Mouse (Mus musculus) heart, embryonic 16.5 days (tissue): ENCODE measurements at regions not wholly inside any gene's neighbourhood (a gene's known extent, or its start where the extent isn't known, plus 50 kb on each side); places are given as distances from the start of the nearest gene placed in this dataset.

ENCODE experiments used
- ATAC-seq: fragments of 200-750 bp; cut with Nextera tagmentation; replicated peaks from 2 replicates; pipeline ENCODE4 v1.8.0; 2017; ENCODE audit warnings: moderate number of reproducible peaks; ENCODE audit not compliant: insufficient read depth, low FRiP score; ENCODE audit errors: extremely low read depth
- H3K27ac ChIP-seq: fragments of 300-500 bp; sonication (generic); 2 replicates; pipeline ENCODE4 v1.5.1; 2014; ENCODE audit warnings: mild to moderate bottlenecking, low read length, control low read depth, moderate library complexity
- H3K27me3 ChIP-seq: fragments of 300-500 bp; sonication (generic); 2 replicates; pipeline ENCODE4 v1.6.1; 2014; ENCODE audit warnings: low read length, mixed read lengths; ENCODE audit not compliant: control insufficient read depth, insufficient read depth
- H3K36me3 ChIP-seq: fragments of 300-500 bp; sonication (generic); 2 replicates; pipeline ENCODE4 v1.6.1; 2014; ENCODE audit not compliant: control insufficient read depth, insufficient read depth
- H3K4me1 ChIP-seq: fragments of 300-500 bp; sonication (generic); 2 replicates; pipeline ENCODE4 v1.6.1; 2014; ENCODE audit warnings: low read length, mixed read lengths; ENCODE audit not compliant: control insufficient read depth, insufficient read depth
- H3K4me2 ChIP-seq: fragments of 300-500 bp; sonication (generic); 2 replicates; pipeline ENCODE4 v1.6.1; 2014; ENCODE audit warnings: low read depth, mild to moderate bottlenecking, control low read depth, low read length
- H3K4me3 ChIP-seq: fragments of 300-500 bp; sonication (generic); 2 replicates; pipeline ENCODE4 v1.5.1; 2014; ENCODE audit warnings: mild to moderate bottlenecking, control low read depth, low read length
- H3K9ac ChIP-seq: fragments of 300-500 bp; sonication (generic); 2 replicates; pipeline ENCODE4 v1.6.1; 2014; ENCODE audit warnings: low read length, control low read depth
- H3K9me3 ChIP-seq: fragments of 300-500 bp; sonication (generic); replicated peaks from 2 replicates; pipeline ENCODE4 v1.6.1; 2016; ENCODE audit warnings: low read length; ENCODE audit not compliant: control insufficient read depth
- WGBS: fragments of 180-500 bp; shearing (Covaris S2); extraction: QIAGEN DNeasy Blood & Tissue Kit; methylation state at CpG from one replicate; pipeline ENCODE4 v1.1.7; 2014; 5-methylcytosine and 5-hydroxymethylcytosine counted together

DNA sequence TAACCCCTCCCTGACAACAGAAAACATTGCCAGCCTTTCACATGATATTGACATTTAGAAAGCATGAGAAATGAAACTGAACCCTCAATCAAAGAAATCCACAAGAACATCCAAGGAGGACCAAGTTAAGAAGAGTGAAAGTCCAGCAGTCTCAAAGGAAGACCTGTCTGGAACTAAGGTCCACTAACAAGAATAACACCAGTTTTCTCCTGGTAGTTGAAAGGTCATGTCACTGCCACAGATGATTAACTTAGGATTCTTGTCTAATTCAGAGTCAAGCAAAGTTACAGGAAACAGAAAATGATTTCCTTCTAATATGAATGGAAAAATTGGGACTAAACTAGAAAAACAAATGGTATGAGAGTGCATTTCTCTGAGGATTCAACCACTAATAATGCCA lies 790.7 kb downstream of the Cypt12 start:
- Histone ChIP-seq H3K4me3 (no peak overlapping the region), H3K27me3 (no peaks in the 10 kb centered on the region), H3K27ac (no peak overlapping the region), H3K4me1 (no peaks in the 10 kb centered on the region), H3K9ac (no peak overlapping the region), H3K9me3 (no peaks in the 10 kb centered on the region), H3K4me2 (no peak overlapping the region), H3K36me3 (no peaks in the 10 kb centered on the region)
- ATAC-seq, result no peak

- no peaks in the 10 kb centered on the region for H3K9me3 ChIP-seq
- no peak for ATAC-seq
- no peaks in the 10 kb centered on the region for H3K4me1 ChIP-seq
- H3K36me3 ChIP-seq, result no peaks in the 10 kb centered on the region
- 72% methylated on average over 4 of the region's 4 CpGs for WGBS
- H3K4me3 ChIP-seq, result no peak overlapping the region
- H3K9ac ChIP-seq, result no peak overlapping the region
- H3K27ac ChIP-seq, result no peak overlapping the region
- no peak overlapping the region for H3K4me2 ChIP-seq
- no peaks in the 10 kb centered on the region for H3K27me3 ChIP-seq
These were observed 792.1 kb downstream of the Cypt12 start for GRCm38 (mm10) chr3:18740344-18740743.

GRCm38 (mm10) chr3:18743474-18743873 lies 795.3 kb downstream of the Cypt12 start:
- Histone ChIP-seq H3K4me3 (no peak overlapping the region), H3K36me3 (no peaks in the 10 kb centered on the region), H3K4me2 (no peak overlapping the region), H3K27ac (no peak overlapping the region), H3K9ac (no peak overlapping the region), H3K4me1 (no peaks in the 10 kb centered on the region), H3K27me3 (no peaks in the 10 kb centered on the region), H3K9me3 (no peaks in the 10 kb centered on the region)
- 86% methylated on average over 2 of the region's 2 CpGs for WGBS
- ATAC-seq, result no peak

DNA sequence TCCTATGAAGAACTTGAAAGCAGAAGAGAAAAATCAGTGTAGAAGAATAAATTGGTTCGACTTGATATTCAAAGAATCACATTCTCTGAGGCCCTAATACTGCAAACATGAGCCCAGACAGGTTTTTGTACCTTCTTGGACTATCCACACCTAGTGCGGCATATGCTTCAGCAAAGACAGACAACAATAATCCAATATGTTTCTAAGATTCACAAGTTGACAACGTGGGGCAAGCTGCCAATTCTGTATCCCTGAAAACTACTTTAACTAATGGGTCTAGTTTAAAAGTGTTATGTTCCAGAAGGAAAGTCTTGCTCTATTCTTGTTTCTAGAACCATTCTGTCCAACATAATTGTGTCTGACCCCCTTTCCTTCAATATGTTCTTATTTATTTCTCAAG lies 796.0 kb downstream of the Cypt12 start:
- Histone ChIP-seq H3K4me3 (no peak overlapping the region), H3K4me1 (no peaks in the 10 kb centered on the region), H3K27ac (no peak overlapping the region), H3K4me2 (no peak overlapping the region), H3K36me3 (no peaks in the 10 kb centered on the region), H3K27me3 (no peaks in the 10 kb centered on the region), H3K9me3 (no peaks in the 10 kb centered on the region), H3K9ac (no peak overlapping the region)
- ATAC-seq, result no peak
- 74% methylated on average over 3 of the region's 3 CpGs for WGBS

GRCm38 (mm10) chr3:18746206-18746605 lies 798.0 kb downstream of the Cypt12 start:
- Histone ChIP-seq H3K27ac (no peak overlapping the region), H3K4me1 (no peaks in the 10 kb centered on the region), H3K36me3 (no peaks in the 10 kb centered on the region), H3K9me3 (no peaks in the 10 kb centered on the region), H3K9ac (no peak overlapping the region), H3K4me2 (no peak overlapping the region), H3K27me3 (no peaks in the 10 kb centered on the region), H3K4me3 (no peak overlapping the region)
- ATAC-seq, result no peak

DNA sequence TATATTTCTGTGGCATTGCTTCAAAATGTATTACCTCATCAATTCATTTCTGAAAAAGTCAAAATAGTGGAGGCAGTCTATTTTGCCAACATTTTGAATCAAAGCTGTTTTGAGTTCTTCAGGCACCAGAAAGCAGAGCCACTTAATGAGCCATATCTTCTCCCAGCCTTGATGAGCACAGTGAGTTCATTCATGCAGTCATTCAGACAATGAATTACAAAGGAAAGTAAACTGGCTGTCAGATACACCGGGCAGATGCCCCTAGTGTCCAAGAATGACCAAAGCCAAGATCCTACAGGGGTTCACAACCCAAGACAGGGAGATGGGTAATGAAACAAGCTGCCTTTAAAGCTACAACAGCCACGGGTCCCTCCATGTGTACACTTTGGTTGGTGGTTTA lies 798.7 kb downstream of the Cypt12 start:
- Histone ChIP-seq H3K27me3 (no peaks in the 10 kb centered on the region), H3K4me2 (no peak overlapping the region), H3K9me3 (no peaks in the 10 kb centered on the region), H3K36me3 (no peaks in the 10 kb centered on the region), H3K27ac (no peak overlapping the region), H3K4me3 (no peak overlapping the region), H3K9ac (no peak overlapping the region), H3K4me1 (no peaks in the 10 kb centered on the region)
- no peak for ATAC-seq
- WGBS, result 66% methylated on average over 2 of the region's 2 CpGs

GRCm38 (mm10) chr3:18751660-18752259 lies 803.5 kb downstream of the Cypt12 start:
- 83% methylated on average over 6 of the region's 6 CpGs for WGBS
- no peak overlapping the region for H3K9ac ChIP-seq
- no peak for ATAC-seq
- no peaks in the 10 kb centered on the region for H3K4me1 ChIP-seq
- H3K27me3 ChIP-seq, result no peaks in the 10 kb centered on the region
- H3K36me3 ChIP-seq, result no peaks in the 10 kb centered on the region
- H3K9me3 ChIP-seq, result no peaks in the 10 kb centered on the region
- H3K4me3 ChIP-seq, result no peak overlapping the region
- H3K4me2 ChIP-seq, result no peak overlapping the region
- H3K27ac ChIP-seq, result no peak overlapping the region

- no peak overlapping the region for H3K4me3 ChIP-seq
- no peak overlapping the region for H3K9ac ChIP-seq
- no peak overlapping the region for H3K4me2 ChIP-seq
- no peaks in the 10 kb centered on the region for H3K27me3 ChIP-seq
- no peak for ATAC-seq
- no peaks in the 10 kb centered on the region for H3K9me3 ChIP-seq
- no peaks in the 10 kb centered on the region for H3K4me1 ChIP-seq
- H3K27ac ChIP-seq, result no peak overlapping the region
- 74% methylated on average over 3 of the region's 3 CpGs for WGBS
- H3K36me3 ChIP-seq, result no peaks in the 10 kb centered on the region
These were observed 816.3 kb downstream of the Cypt12 start for GRCm38 (mm10) chr3:18764301-18765078.

DNA sequence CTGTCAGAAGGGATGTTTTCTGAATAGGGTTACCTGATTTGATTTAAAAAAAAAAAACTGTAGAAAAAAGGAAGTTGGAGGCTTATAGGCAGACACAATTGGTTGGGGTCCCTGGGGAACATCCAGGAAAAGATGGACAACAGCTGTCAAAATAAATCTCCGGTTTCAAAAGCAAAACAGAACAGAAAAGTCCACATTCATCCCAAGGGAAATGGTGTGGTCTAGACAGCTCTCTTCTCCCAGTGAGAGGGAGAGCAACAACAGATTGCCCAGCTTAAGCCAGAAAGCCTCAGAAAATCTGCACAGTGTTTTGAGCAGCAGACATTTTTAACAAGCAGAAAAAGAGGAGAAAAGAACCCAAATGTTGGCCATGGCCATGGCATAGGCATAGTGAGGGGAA lies 830.3 kb downstream of the Cypt12 start:
- no peak for ATAC-seq
- no peak overlapping the region for H3K27ac ChIP-seq
- no peaks in the 10 kb centered on the region for H3K27me3 ChIP-seq
- no peaks in the 10 kb centered on the region for H3K9me3 ChIP-seq
- no peaks in the 10 kb centered on the region for H3K36me3 ChIP-seq
- no peak overlapping the region for H3K9ac ChIP-seq
- H3K4me2 ChIP-seq, result no peak overlapping the region
- H3K4me3 ChIP-seq, result no peak overlapping the region
- H3K4me1 ChIP-seq, result no peaks in the 10 kb centered on the region
- WGBS, result 53% methylated on average over 1 of the region's 1 CpGs
